Mouse (Mus musculus): ENCODE measurements around the gene Nova1. TPM values are rescaled to one million over a fixed set of nuclear protein-coding genes. Genes with fewer than 3 reads are reported as not detected.
A peak's percentile ranks its signal among the peaks of the same experiment; 100 is the strongest.

The Nova1 gene
- 10 to 100 TPM; 39.7 to 43.1 TPM for total RNA-seq (2021)
- long read RNA-seq, experiment 1, full-length matches to known transcripts: 27 of 50 reads
- long read RNA-seq, experiment 1, partial matches to known transcripts: 1 of 50 reads
- long read RNA-seq, experiment 1, other reads (novel, unspliced or antisense): 22 of 50 reads
- long read RNA-seq, experiment 2, full-length matches to known transcripts: 17 of 38 reads
- long read RNA-seq, experiment 2, partial matches to known transcripts: 1 of 38 reads
- long read RNA-seq, experiment 2, other reads (novel, unspliced or antisense): 20 of 38 reads

GRCm38 (mm10) chr12:46818856-46819347 lies at the start of gene Nova1:
Gene Nova1 (minus strand): TSS chr12:46818929.
- intact Hi-C loops (cut with DNase I): loop anchor here (2.0 to 5.0 kb wide), 6 partner anchors 172 to 1352 kb away; no protein-coding TSS in a partner anchor

GRCm38 (mm10) chr12:46819348-46820022 lies 756 bp upstream of the Nova1 start:
- no peak for TF ChIP-seq CTCF (IDR thresholded peaks at IDR 0.05)
- intact Hi-C loops (cut with DNase I): loop anchor here (2.0 to 5.0 kb wide), 6 partner anchors 172 to 1353 kb away; no protein-coding TSS in a partner anchor

More at GRCm38 (mm10) chr12:46818856-46819347, at the start of gene Nova1:
- DNase-seq (ENCODE audit: extremely low spot score in 1 of 2, low spot score in 2 of 2): peak; percentile 76 to 82
- no peak for TF ChIP-seq CTCF (IDR thresholded peaks at IDR 0.05)
- Histone ChIP-seq H3K4me3 (peak within 1 kb of the TSS; percentile 93), H3K27ac (peak within 1 kb of the TSS; percentile 92)

GRCm38 (mm10) chr12:46818021-46818855 lies 491 bp downstream of the Nova1 start:
- peak; percentile 50 to 57 for DNase-seq (ENCODE audit: extremely low spot score in 1 of 2, low spot score in 2 of 2)
- Histone ChIP-seq H3K4me3 (peak overlapping the region; percentile 93), H3K27ac (peak overlapping the region; percentile 90)
- intact Hi-C loops (cut with DNase I): loop anchor here (2.0 to 5.0 kb wide), 6 partner anchors 171 to 1351 kb away; no protein-coding TSS in a partner anchor
- TF ChIP-seq CTCF (IDR thresholded peaks at IDR 0.05): no peak; the same call in 1 of the 2 replicates

More at GRCm38 (mm10) chr12:46819348-46820022, 756 bp upstream of the Nova1 start:
- peak; percentile 98 to 99 for DNase-seq (ENCODE audit: extremely low spot score in 1 of 2, low spot score in 2 of 2)
- peak overlapping the region; percentile 92 for H3K27ac ChIP-seq
- peak overlapping the region; percentile 85 for H3K4me3 ChIP-seq

- DNase-seq (ENCODE audit: extremely low spot score in 1 of 2, low spot score in 2 of 2): no peak
- Histone ChIP-seq H3K4me3 (peak overlapping the region; percentile 93), H3K27ac (no peak overlapping the region; the same call in 1 of the 2 replicates)
- TF ChIP-seq CTCF (IDR thresholded peaks at IDR 0.05): no peak
- intact Hi-C loops (cut with DNase I): loop anchor here (5.0 kb wide), 4 partner anchors 170 to 890 kb away; no protein-coding TSS in a partner anchor
Measured at GRCm38 (mm10) chr12:46817211-46817803, 1.4 kb downstream of the Nova1 start.

GRCm38 (mm10) chr12:46816291-46816690 lies 2.4 kb downstream of the Nova1 start:
- H3K27ac ChIP-seq: no peak overlapping the region
- no peak for DNase-seq (ENCODE audit: extremely low spot score in 1 of 2, low spot score in 2 of 2)
- intact Hi-C loops (cut with DNase I): loop anchor here (5.0 kb wide), 4 partner anchors 169 to 889 kb away; no protein-coding TSS in a partner anchor

GRCm38 (mm10) chr12:46815697-46816096 lies 3.0 kb downstream of the Nova1 start:
- H3K27ac ChIP-seq: no peak overlapping the region
- DNase-seq (ENCODE audit: extremely low spot score in 1 of 2, low spot score in 2 of 2): no peak
- intact Hi-C loops (cut with DNase I): loop anchor here (5.0 kb wide), 4 partner anchors 168 to 888 kb away; no protein-coding TSS in a partner anchor

More at GRCm38 (mm10) chr12:46816291-46816690, 2.4 kb downstream of the Nova1 start:
- peak overlapping the region; percentile 93; the same call in 1 of the 2 replicates for H3K4me3 ChIP-seq
- no peak for TF ChIP-seq CTCF (IDR thresholded peaks at IDR 0.05)

GRCm38 (mm10) chr12:46814820-46815219 lies 3.9 kb downstream of the Nova1 start:
- no peak for DNase-seq (ENCODE audit: extremely low spot score in 1 of 2, low spot score in 2 of 2)
- Histone ChIP-seq H3K4me3 (no peak overlapping the region), H3K27ac (no peak overlapping the region)
- TF ChIP-seq CTCF (IDR thresholded peaks at IDR 0.05): no peak
- intact Hi-C loops (cut with DNase I): loop anchor here (5.0 kb wide), 4 partner anchors 168 to 888 kb away; no protein-coding TSS in a partner anchor

More at GRCm38 (mm10) chr12:46815697-46816096, 3.0 kb downstream of the Nova1 start:
- TF ChIP-seq CTCF (IDR thresholded peaks at IDR 0.05): no peak
- H3K4me3 ChIP-seq: peak overlapping the region; percentile 20; the same call in 1 of the 2 replicates

GRCm38 (mm10) chr12:46801311-46801710 lies 17.4 kb downstream of the Nova1 start:
- no peak for DNase-seq (ENCODE audit: extremely low spot score in 1 of 2, low spot score in 2 of 2)

GRCm38 (mm10) chr12:46782301-46783280 lies 36.1 kb downstream of the Nova1 start:
- intact Hi-C loops (cut with DNase I): no loop called here
- no peak for DNase-seq (ENCODE audit: extremely low spot score in 1 of 2, low spot score in 2 of 2)
- Histone ChIP-seq H3K27ac (no peak overlapping the region), H3K4me3 (no peak overlapping the region)
- no peak for TF ChIP-seq CTCF (IDR thresholded peaks at IDR 0.05)

More at GRCm38 (mm10) chr12:46801311-46801710, 17.4 kb downstream of the Nova1 start:
- Histone ChIP-seq H3K27ac (no peak overlapping the region), H3K4me3 (no peak overlapping the region)
- intact Hi-C loops (cut with DNase I): no loop called here
- TF ChIP-seq CTCF (IDR thresholded peaks at IDR 0.05): no peak

All from left cerebral cortex, adult 2 months (tissue).